Mouse (Mus musculus): ENCODE data around the gene Kalrn.
A peak's percentile ranks its signal among the peaks of the same experiment; 100 is the strongest.

Gene Kalrn

GRCm38 (mm10) chr16:33947664-33948571 is 625.4 kb downstream of the Kalrn start:
- peak; percentile 58 for DNase-seq

GRCm38 (mm10) chr16:33946021-33946420 is 627.3 kb downstream of the Kalrn start:
- peak; percentile 20 for DNase-seq

- DNase-seq = peak; percentile 16
Observed at GRCm38 (mm10) chr16:33944772-33945171, 628.6 kb downstream of the Kalrn start.

GRCm38 (mm10) chr16:33944126-33944525 is 629.2 kb downstream of the Kalrn start:
- DNase-seq = peak; percentile 60

GRCm38 (mm10) chr16:33943388-33943787 is 629.9 kb downstream of the Kalrn start:
- DNase-seq = no peak

GRCm38 (mm10) chr16:33942341-33942740 is 631.0 kb downstream of the Kalrn start:
- DNase-seq = peak; percentile 66

GRCm38 (mm10) chr16:33941271-33941781 is 632.0 kb downstream of the Kalrn start:
- peak; percentile 61 for DNase-seq

GRCm38 (mm10) chr16:33940095-33940494 is 633.2 kb downstream of the Kalrn start:
- peak; percentile 78 for DNase-seq

- DNase-seq = peak; percentile 50
Observed at GRCm38 (mm10) chr16:33939636-33940035, 633.7 kb downstream of the Kalrn start.

- DNase-seq = peak; percentile 41
Observed at GRCm38 (mm10) chr16:33939133-33939531, 634.2 kb downstream of the Kalrn start.

- DNase-seq = peak; percentile 74
Observed at GRCm38 (mm10) chr16:33938311-33939132, 634.8 kb downstream of the Kalrn start.

- DNase-seq = peak; percentile 93
Observed at GRCm38 (mm10) chr16:33937567-33937966, 635.8 kb downstream of the Kalrn start.

GRCm38 (mm10) chr16:33936885-33937284 is 636.4 kb downstream of the Kalrn start:
- peak; percentile 34 for DNase-seq

GRCm38 (mm10) chr16:33935407-33935785 is 637.9 kb downstream of the Kalrn start:
- peak; percentile 17 for DNase-seq

- DNase-seq = peak; percentile 45
Observed at GRCm38 (mm10) chr16:33934701-33935406, 638.5 kb downstream of the Kalrn start.

- peak; percentile 30 for DNase-seq
Observed at GRCm38 (mm10) chr16:33933411-33933810, 639.9 kb downstream of the Kalrn start.

GRCm38 (mm10) chr16:33932126-33932525 is 641.2 kb downstream of the Kalrn start:
- peak; percentile 24 for DNase-seq

- peak; percentile 41 for DNase-seq
Observed at GRCm38 (mm10) chr16:33931682-33932081, 641.6 kb downstream of the Kalrn start.

GRCm38 (mm10) chr16:33930785-33931184 is 642.5 kb downstream of the Kalrn start:
- no peak for DNase-seq

GRCm38 (mm10) chr16:33928788-33929462 is 644.4 kb downstream of the Kalrn start:
- no peak for DNase-seq

GRCm38 (mm10) chr16:33927263-33927824 is 646.0 kb downstream of the Kalrn start:
- DNase-seq = no peak

- DNase-seq = no peak
Observed at GRCm38 (mm10) chr16:33923758-33924157, 649.6 kb downstream of the Kalrn start.

Data from cerebellum, adult 9-11 months (tissue).